Mouse (Mus musculus) G1E-ER4 (cell line): Measurements from ENCODE around the gene Tnip1. TPM values are rescaled to one million over a fixed set of nuclear protein-coding genes. Genes with fewer than 3 reads are reported as not detected.

Experiments used
- GATA1 ChIP-seq: IDR thresholded peaks from one replicate; pipeline ENCODE4 v1.8.0; 2012; ENCODE audit warnings: low read length, inconsistent platforms
- polyA plus RNA-seq: library from polyadenylated mRNA; stranded (reverse); fragments of >175 nt; gene quantifications from 2 replicates; pipeline ENCODE4 v1.2.3, GENCODE M21; 2012

Tnip1 gene
- 28.6 and 29.7 TPM in 2 replicates for polyA plus RNA-seq

DNA sequence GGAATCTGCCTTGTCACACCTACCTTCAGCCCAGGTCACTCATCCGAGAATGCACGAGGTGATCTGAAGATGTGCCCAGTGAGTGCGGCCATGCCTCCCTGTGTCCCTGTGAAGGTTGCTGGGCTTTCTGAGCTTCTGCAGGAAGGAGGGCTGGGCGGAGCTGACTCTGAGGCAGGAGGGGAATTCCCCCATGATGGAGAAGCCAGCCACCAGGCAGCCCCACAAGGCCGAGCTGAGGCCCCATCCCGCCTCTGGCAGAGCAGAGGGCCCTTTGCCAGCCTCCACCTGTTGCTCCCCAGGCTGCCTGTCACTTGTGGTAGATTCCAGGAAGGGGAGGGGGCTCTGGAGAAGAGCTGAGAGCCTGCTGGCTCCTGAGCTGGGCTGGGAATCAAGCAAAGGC is at the start of gene Tnip1:
Gene Tnip1 (minus strand): TSS at position 108 of the 400 bp plus-strand sequence.
- no peak for TF ChIP-seq GATA1

DNA sequence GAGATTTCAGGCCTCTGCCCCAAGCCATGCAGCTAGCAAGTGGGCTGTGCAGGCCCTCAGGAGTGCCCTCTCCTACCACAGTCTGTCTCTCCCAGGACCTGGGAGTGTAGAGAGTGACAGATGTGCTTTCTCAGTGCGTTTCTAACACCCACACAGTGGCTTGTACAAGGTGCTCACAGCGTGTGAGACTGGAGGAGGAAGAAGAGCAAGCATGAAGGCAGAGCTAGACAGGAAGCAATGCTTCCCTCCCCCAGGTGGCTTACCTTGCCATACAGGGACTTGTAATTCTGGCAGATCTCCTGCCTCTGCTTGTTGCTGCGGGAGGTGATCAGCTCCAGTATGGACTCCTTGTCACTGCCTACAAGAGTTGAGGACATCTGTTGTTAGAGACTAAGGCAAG is 48.7 kb upstream of the Tnip1 start:
- no peak for TF ChIP-seq GATA1

DNA sequence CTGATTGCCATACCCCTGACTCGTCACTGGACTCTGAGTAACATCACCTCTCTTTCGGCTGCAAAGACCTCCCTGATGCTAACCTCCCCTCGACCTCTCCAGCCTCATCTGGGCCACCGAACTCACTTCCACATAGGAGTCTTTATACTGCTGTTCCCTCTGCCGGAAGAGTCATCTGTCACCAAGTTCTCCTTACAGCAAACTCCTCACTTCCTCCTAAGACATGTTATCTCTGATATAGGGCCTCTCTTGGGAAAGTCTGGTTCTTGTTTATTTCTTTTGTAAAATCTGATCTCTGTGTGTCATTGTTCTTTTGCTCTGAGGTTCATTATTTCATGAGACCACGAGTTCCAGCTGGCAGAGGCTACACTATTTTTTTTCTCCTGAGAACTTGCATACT is 45.5 kb upstream of the Tnip1 start:
- TF ChIP-seq GATA1: no peak

DNA sequence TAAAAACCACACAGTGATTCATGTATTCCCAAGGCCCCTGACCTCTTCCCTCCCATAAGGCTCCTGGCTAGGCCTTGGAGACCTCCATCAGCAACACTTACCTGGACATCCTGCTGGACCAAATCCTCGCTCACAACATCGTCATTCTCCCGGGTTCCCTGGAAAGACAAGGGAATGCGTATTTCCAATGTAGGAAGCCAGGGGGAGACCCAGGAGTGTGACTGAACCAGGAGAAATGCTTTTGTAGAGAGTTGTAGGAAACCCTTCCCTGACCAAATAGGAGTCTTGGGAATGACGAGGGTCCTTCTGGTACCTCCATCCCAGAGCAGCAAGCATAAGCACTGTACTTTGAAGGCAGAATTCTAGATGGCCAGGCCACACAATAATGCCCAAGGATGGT is 43.0 kb upstream of the Tnip1 start:
- no peak for TF ChIP-seq GATA1

DNA sequence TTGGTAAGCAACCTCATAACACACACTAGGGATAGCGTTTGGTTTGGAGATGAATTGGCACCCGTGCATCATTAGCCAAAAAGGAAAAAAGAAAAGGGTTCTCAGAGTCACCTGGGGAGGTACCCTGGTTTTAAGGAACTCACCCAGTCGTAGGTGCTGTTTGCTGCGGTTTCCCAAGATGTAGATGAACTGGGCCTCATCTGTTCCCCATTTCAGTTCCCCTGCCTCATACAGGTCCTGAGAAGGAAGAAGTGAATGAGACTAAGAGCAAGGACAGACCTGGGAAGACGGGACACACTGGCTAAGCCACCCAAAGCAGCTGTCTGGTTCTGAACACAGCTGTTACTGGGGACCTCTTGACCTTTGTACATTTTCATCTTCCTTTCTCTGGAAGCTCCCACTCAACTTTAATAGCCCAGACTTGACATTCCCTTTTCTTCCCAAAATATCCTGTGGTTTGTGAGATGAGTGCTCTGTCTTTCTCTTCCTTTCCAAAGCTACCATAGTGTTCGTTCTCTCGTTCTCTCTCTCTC is 42.3 kb upstream of the Tnip1 start:
- TF ChIP-seq GATA1: no peak

DNA sequence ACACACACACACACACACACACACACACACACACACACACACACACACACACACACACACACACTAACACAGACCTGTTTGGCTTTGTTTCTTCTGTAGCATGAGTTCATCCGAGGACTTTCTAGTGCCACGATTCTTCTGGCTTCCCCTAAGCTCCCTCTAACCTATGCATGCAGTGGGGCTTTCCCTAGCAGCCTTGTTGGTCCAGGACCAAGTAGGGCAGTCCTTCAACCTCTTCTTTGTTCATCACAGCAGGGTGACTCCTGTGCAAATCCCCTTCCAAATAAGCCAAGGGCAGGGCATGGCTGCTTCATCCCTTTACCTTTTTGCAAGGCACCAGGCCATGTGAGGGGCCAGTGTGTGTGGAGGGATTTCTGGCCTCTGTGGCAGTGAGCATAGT is 36.0 kb upstream of the Tnip1 start:
- TF ChIP-seq GATA1: no peak

DNA sequence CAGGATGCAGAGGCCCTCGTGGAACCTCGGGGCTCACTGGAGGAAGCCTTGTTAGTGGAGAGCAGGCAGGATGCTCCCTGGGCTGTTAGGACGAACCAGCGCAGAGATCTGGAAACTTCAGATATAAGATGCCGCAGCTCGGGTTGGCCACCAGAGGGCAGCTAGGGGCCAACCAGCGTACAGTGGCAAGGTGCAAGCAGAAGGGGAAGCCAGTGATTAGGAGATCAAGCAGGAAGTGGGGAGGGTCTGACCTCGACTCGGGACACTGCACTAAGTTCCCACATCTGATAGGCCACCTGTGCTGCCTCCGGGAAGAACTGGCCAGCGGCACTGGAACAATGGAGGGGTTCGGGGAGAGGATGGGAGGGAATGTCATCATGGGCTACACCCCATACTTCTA is 35.6 kb upstream of the Tnip1 start:
- no peak for TF ChIP-seq GATA1

DNA sequence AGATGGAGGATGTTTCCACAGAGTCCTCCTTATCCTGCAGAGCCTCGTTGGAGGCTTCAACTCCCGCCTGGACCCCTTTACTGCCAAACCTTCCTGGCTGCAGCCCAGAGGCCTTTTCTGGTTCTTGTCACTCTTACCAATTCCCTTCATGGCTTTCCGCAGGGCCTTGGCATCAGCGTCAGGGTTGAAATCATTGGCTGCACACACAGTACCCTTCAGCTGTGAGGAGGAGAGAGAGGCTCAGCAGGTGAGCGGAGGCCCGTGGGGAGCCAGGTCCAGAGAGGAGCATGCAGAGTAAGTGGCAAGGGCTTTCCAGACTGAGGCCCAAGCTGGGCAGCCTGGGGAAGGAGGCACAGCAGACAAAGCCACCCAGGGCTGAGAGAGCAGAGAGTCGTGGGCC is 33.5 kb upstream of the Tnip1 start:
- no peak for TF ChIP-seq GATA1

DNA sequence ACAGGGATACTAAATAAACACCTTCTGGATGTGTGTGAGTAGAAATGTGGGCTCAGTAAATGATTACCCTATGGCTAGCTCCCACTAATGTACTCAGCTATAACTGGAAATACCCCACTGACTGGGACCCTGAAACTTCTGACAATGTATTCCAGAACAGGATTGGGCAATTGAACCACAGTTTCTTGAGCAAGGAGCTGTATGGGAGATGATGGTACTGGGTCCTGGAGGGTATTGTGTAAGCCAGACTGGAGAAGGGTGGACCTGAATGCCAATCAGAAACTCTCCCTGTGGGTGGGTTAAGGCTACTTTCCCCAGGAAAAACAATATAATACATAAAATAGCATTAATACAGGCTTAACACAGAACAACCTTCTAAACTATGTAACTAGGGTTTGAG is 27.2 kb upstream of the Tnip1 start:
- TF ChIP-seq GATA1: no peak

DNA sequence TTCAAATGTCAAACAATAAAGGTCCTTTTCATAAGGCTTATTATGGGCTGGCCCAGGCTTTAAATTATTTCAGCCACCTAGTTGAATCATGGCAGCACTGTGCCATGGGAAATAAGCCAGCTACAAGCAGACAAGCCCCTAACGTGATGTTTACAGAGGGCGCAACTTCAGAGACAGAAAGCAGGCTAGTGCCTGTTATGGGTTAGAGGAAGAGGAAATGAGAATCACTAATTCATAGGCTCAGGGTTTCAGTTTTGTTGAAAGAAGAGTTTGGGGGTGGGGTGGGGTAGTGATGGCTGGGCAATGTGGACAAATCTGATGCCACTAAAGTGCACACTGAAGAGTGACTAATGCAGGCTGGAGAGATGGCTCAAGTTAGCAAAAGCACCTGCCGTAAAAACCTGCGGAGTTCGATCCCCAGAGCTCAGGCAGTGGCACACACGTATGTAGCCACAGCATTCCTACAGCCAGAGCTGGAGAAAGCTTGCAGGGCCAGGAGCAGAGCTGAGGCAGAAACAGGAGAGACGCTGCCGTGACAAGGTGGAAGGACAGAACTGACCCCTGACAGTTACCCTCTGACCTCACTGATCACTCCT is 26.1 kb upstream of the Tnip1 start:
- no peak for TF ChIP-seq GATA1

DNA sequence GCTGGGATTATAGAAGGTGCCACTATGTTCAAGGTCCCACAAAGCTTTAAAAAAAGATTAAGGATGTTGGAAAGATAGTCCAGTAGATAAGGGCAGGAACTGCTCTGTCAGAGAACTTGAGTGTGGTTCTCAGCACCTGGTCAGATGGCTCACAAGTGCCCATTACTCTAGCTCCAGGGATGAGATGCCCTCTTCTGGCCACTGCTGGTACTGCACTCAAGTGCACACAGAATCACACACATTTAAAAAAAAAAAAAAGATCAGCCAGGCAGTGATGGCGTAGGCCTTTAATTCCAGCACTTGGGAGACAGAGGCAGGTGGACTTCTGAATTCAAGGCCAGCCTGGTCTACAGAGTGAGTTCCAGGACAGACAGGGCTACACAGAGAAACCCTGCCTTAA is 25.3 kb upstream of the Tnip1 start:
- no peak for TF ChIP-seq GATA1

DNA sequence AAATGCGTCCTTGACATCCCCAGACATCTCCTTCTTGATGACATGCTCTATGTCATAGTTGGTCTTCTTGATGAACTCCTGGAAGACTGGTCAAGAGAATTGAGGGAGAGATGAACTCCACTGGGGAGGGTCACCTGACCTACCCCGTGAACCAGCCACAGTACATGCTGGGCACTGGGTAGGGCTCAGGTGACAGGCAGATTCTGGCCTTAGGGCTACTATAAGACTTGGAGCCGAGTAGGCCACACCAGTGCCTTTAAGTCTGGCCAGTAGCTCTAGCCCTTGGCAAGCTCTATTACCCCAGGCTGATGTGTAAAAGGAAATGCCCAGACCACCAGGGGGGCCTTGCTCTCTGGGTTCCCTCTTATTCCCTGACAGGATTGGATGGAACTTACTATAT is 22.4 kb upstream of the Tnip1 start:
- TF ChIP-seq GATA1: no peak

DNA sequence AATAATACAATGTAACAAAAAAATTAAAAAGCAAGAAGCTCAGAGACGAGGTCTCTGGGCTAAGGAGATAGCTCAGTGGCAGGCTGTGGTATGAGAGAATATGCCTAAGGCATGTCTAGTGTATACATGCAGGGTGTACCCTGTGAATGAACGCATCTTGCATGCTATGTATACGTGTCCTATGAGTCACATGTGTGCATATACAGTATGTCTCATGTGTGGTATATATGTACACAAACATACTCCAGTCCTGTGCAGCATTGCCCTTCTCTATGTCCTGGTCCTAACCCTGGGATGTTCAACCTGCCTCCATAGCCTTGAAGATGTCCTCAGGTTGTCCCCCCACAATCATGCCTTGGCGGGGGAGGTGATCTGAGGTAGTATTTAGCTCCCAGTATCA is 21.9 kb upstream of the Tnip1 start:
- TF ChIP-seq GATA1: no peak

DNA sequence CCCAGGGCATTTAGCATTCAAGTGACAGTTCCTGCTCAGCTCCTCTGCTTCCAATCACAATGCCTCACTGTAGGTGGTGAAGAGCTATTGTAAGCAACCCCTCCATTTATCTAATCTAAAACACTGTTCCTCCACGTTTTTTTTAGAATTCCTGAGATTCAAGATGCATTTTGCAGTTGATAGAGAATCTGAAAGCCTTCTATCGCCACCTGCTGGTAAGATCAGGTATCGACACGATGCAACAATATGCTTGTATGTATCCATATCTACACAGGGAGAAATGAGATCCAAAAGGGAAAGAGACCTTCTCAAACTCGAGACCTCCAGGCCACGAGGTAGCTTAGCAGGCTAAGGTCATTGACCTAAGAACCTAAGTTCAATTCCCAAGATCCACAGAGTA is 21.4 kb upstream of the Tnip1 start:
- TF ChIP-seq GATA1: no peak

DNA sequence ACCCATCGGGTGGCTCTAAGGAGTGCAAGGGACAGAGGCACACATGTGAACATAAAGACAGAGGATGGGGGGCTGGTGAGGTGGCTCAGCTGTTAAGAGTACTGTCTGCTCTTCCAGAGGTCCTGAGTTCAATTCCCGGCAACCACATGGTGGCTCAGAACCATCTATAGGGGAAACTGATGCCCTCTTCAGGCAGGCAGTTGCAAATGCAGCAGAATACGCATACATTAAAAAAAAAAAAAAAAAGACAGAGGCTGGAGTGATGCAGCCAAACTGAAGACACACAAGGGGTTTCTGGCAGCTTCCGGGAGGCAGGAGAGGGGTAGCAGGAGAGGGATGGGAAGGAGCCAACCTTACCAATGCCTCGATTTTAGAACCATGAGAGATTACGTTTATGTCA is 19.8 kb upstream of the Tnip1 start:
- TF ChIP-seq GATA1: no peak

DNA sequence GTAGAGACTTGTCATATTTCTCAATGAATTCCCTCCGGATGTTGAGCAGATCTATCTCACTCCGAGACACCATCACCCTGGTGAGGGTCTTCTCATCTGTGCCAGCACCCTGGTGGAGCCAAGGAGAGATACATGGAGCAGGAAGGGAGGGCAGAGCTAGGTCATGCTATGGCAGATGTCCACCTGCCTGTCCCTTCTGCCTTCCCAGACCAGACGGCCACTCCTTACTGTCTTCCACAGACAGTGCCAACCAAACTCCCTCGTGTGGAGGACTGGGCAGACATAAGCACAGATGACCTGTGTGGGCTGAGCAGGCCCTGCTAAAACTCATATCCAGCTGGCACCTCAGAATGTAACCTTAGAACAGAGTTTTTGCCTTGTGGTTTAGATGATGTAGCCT is 18.9 kb upstream of the Tnip1 start:
- TF ChIP-seq GATA1: no peak

DNA sequence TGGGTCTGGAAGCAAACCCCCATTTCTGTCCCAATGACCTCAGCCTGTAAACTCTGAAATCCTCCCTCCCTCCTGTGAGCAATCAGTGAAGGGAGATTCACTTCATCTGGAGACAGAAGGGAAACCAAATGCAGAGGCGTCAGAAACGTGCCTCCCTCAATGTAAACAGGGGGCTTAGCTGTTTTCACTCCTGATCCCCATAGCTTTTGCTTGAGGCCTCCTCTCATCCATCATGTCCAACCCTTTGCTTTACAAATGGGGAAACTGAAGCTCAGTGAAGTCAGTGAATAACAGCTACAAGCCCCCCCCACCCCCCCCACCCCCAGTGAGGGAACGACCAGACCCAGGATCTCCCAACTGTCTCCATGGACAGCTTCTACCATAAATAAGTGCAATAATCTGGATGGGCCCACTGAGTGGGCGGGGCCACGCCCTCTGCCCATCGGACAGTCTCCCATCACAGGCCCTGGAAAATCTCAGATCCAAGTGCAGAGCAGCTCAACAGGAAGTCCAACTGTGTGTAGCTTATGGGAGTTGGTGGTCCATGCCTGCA is 14.7 kb upstream of the Tnip1 start:
- no peak for TF ChIP-seq GATA1

DNA sequence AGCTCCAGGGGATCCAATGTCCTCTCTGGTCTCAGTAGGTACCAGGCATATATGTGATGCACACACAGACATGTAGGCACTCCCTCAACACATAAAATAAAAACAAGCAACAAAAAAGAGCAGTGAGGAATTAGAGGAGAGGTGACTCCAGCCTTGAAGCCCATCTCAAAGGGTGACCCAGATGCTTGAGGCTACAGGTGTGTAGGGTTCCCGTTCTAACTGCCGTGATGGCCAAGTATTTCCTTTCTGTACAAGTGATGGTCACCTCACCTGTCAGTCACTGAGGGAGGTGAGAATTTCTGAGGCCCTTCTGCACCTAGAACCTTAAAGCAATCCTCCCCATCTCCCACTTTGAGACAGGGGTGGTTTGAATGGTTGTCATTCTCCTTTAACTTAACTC is 13.6 kb upstream of the Tnip1 start:
- no peak for TF ChIP-seq GATA1
